Mouse (Mus musculus): ENCODE measurements around the gene Scel. TPM values are rescaled to one million over a fixed set of nuclear protein-coding genes. Genes with fewer than 3 reads are reported as not detected.

The Scel gene
- total RNA-seq, 1 experiment from 2014 or later: 0.29 TPM

DNA sequence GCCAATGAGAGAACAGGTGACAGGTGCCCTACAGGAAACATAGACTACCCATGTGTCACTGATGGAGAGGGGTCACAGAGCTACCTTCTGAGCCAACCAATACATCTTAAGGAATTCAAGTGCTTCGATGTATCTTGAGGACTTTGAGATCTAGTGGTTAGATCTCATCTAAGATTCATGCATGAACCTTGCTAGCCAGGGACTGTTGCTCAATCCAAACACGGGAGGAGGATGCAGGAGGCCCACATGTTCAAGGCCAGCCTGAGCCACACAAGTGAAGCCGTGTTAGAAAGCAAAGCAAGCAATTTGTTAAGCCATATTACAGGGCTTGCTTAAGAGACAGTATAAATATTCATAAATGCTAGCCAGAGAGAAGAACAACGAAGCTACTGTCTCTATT is 38.8 kb downstream of the Scel start:
- ATAC-seq (replicated peaks; ENCODE audit: insufficient number of reproducible peaks, low FRiP score, low TSS enrichment, poor library complexity, severe bottlenecking): no peak

DNA sequence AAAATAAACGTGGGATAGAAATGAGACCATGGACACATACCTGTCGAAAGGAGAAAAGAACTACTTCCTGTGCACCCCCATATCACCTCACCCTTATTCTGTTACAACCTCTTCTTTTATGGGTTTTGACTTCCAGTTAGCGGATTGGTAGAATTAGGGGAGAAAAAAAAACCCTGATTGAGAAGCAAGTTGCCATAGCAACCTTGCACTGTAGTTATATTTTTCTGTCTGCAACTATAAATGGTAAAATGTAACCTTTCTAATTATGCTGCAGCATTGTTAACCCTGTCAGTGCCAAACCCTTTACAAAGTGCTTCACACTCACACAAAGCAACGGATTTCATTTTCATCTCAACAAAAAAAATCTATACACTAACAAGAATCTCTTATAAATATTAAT is 39.2 kb downstream of the Scel start:
- ATAC-seq (replicated peaks; ENCODE audit: insufficient number of reproducible peaks, low FRiP score, low TSS enrichment, poor library complexity, severe bottlenecking): no peak

DNA sequence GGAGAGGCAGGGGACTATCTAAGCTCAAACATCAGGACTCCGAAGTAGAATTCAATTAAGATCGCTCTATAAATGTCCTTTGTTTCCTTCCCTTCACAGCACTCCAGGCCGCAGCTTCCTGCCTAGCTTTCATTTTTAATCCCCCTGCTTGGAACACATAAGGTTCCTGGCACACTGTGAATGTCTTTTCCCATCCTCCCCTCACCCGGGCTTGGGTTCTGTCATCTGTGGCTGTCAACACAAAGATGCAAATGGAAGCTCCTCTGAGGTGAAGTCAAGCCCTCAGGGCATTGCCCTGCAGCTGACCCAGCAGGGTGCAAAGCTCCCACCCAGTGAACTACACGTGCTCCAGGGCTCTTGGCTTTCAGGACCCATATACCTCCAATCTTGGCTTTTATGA is 43.5 kb downstream of the Scel start:
- no peak for ATAC-seq (replicated peaks; ENCODE audit: insufficient number of reproducible peaks, low FRiP score, low TSS enrichment, poor library complexity, severe bottlenecking)

DNA sequence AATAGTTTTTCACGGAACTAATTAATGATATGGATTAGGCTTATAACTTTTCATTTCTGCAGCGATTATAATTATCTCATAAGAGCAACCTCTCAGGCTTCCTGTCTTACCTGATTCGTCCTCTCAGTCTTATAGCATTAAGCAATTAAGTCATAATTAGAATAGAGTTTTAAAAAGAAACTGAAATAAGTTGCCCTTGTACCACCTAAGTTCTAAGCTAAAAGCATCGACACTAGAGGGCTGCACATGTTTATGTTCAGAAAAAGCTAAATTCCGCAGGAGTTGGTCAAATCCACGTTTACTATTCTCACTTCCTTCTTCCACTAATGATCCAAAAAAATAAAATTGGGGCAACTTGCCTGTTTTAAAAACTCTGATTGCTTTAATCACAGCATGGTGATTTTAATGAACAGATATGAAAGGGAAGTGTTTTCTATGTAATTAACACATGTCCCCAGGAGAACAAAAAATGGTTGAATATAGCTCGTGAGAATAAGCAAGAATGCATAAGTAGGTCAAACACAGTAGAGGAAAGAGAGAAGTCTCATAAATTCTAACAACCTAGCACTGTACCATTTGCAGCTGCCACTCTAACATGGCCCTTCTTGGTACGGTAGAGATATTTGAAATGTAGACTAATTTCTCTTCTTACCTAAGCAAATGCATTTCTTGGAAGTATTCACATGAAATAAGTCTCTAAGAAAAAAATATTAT is 48.4 kb downstream of the Scel start:
- no peak for ATAC-seq (replicated peaks; ENCODE audit: insufficient number of reproducible peaks, low FRiP score, low TSS enrichment, poor library complexity, severe bottlenecking)

DNA sequence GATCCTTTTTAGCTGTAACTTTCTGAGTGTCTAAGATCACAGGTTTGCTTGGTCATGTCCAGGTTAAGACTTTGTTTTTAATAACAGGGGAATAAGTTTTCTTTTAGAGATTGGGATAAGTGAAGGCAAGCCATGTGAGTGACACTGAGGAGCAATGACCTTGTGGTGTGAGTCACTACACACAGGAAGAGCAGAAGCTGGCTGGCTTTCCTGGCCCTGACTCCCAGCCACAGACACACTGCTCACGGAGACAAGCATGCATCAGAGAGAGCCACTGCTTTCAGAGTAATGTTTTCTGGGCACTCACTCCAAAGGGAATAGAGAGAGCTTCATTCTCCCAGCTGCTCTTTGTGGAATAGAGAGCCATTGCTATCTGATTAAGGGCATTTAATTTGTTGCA is 54.8 kb downstream of the Scel start:
- ATAC-seq (replicated peaks; ENCODE audit: insufficient number of reproducible peaks, low FRiP score, low TSS enrichment, poor library complexity, severe bottlenecking): no peak

DNA sequence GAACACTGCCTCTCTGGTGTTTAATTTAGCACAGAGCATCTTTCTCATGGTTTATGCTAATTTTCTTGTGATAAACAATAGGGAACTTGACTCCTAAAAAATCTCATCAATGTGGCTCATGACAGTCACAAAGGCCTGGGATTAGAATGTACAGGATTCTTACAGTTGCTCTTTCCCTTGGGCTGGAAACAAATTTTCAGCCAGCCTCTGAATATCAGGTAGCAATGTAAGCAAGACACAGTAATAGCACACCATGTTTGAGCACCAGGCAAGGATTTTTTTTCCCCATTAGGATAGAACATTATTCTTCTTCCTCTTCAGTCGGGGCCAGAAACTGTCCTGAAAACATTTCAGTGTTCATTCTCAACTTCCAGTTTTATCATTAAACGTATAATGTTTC is 55.3 kb downstream of the Scel start:
- no peak for ATAC-seq (replicated peaks; ENCODE audit: insufficient number of reproducible peaks, low FRiP score, low TSS enrichment, poor library complexity, severe bottlenecking)

DNA sequence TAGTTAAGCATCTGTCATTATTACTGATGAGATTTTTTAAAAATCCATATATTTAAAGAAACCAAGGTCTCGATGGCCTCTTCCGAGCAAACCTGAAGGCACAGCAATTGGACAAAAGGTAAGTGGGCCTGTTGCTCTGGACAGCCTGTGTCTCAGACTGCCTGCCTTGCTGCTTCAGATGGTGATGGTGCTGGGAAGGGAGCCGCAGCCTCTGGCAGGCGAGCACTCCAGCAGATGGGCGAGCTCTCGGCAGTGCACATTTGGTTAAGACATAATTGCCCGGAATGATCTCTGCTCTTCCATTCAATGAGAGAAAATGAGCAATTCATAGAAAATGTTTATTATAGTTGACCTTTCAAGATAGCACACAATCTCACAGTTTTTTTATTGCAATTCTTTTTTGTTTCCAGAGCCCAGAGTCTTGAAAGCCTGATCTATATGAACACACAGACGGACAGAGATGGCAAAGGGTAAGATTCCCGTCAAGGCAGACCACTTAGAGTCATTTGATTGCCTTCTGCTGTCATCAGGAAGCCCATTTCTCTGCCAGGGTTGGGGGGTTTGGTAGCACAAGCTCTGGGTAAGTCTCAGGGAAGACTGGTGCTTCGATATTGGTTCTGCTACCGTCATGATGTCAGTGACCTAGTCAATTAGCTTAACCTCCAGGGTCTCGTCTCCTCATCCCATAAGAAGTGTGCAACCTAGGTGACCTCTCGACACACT is 58.6 kb downstream of the Scel start:
- ATAC-seq (replicated peaks; ENCODE audit: insufficient number of reproducible peaks, low FRiP score, low TSS enrichment, poor library complexity, severe bottlenecking): no peak

DNA sequence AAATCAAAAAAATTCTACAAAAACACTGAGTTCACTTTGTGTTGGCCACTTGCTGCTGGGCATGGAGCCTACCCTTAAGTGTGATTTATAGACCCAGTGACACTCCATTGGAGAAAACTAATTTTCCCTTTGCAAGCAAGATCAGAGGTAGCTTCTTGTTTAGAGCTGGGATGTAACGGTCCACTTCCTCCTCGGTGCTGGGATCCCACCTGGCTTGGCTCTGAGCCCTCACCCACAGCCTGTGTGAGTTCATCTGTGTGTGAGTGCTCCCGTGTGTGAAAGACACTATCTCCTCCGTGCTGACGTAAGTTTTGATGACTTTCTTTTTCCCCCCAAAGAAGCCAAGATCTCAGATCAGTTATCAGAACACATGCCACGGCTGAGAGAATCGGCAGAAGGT is 62.7 kb downstream of the Scel start:
- no peak for ATAC-seq (replicated peaks; ENCODE audit: insufficient number of reproducible peaks, low FRiP score, low TSS enrichment, poor library complexity, severe bottlenecking)

DNA sequence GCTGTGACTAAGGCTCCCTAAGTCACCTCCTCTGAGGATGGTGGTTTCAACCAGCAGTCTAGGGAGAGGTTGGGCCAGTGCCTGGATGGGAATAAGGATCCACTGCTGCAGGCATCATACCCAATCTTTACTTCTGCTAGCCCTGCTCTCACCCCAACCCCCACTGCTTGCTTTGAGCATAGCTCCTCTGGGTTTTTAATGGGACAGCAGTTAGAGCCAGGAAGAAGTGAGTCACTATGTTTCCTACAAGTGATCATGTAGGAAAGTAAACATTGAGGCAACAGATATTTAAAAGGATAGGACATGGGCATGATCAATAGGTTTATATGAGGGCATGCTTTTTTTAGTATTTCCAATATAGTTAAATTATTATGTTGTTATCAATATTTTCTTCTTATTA is 63.9 kb downstream of the Scel start:
- no peak for ATAC-seq (replicated peaks; ENCODE audit: insufficient number of reproducible peaks, low FRiP score, low TSS enrichment, poor library complexity, severe bottlenecking)

DNA sequence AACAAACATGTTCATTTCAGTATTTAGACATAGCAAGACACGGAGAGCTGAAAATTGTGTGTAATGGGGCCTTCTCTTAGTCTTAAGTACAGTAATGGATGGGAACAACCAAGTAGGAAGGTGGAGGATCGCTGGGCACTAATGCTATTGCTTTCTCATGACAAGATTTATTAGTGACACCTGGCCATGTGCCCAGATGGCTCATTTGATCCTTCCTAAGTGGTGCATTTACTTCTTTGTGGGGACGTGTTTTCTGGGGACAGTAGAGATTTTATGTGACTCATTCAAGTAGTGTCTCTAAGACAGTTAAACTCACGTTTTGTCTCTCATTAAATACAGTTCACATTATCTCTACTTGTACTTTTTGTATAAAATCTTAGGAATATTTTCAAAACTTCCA is 73.5 kb downstream of the Scel start:
- ATAC-seq (replicated peaks; ENCODE audit: insufficient number of reproducible peaks, low FRiP score, low TSS enrichment, poor library complexity, severe bottlenecking): no peak

DNA sequence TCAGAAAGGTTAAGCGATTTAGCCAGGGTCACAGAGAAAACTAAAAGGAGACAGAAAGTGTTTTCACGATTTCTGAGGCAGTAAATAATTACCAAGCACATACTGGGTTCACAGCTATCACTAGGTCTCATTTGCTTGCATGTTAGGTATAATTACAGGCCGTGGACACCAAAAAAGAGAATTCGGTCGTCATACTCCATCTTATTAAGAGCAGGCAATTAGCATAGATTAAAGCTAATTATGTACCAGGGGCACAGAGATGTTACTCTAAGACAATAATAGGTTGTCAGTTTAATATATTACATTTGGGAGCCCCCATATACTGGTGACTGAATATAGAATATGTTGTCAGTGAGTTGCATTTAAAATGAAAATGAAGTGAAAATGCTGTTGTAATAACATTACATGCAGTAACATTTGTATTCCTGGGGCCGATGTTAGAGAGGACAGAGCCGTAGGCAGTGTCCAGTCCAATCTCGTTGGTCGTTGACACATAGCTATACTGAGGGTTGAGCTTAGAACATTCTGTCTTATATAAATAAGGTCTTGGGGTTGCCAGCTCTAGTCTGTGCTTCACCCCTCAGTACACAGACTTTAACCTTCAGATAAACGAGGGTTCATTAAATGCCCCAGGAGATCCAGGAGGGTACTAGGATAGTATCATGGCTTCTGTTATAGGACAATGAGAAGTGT is 74.2 kb downstream of the Scel start:
- ATAC-seq (replicated peaks; ENCODE audit: insufficient number of reproducible peaks, low FRiP score, low TSS enrichment, poor library complexity, severe bottlenecking): no peak

DNA sequence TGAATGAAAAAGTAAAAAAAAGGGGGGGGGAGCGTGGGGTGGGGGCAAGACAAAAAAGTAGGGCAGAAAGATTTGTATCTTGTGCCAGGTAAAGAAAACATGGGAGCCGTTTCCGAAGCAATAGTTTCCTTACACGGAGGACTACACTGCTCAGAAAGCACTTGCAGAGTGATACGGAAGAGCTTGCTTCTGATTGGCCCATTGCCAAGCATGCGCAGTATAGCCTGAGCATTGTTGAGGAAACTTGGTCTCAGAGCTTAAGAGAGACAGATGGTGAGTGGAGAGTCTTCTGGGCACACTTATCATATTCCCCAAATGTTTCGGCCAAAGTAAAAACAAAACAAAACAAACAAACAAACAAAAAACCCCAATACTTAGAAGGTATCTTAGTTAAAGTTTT is 76.7 kb downstream of the Scel start:
- no peak for ATAC-seq (replicated peaks; ENCODE audit: insufficient number of reproducible peaks, low FRiP score, low TSS enrichment, poor library complexity, severe bottlenecking)

DNA sequence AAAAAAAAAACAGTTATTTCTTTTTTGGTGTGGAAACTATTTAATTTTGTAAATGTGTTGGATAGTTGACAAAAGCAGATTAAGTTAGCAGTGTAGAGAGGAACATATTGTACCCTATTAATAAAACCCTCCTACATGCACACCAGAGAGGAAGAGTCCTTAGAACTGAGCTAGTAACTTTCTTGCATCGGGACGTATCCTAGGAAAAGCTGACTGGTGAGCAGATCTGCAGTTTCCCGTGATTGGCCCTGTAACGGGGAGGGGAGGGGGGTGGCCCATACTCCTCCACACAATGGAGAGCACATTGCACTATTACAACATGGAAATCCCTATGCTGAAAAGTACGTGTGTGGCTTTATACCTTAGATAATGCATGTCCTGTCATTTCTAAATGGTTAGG is 82.7 kb downstream of the Scel start:
- no peak for ATAC-seq (replicated peaks; ENCODE audit: insufficient number of reproducible peaks, low FRiP score, low TSS enrichment, poor library complexity, severe bottlenecking)

DNA sequence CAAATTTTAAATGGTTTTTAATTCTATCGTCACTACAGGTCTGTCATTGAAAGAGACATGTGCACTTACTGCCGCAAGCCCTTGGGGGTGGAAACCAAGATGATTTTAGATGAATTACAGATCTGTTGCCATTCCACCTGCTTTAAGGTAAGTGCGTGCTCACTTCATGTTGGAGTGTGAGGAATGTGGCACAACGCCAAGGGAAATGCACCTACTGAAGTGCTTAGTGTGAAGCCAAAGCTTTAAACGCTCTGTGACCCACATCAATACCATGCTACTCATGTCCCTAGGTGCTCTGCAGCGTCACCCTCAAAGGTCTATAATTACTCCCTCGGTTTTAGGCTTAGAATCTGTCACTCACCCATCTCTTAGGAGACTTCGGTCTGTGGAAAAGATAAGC is 94.9 kb downstream of the Scel start:
- ATAC-seq (replicated peaks; ENCODE audit: insufficient number of reproducible peaks, low FRiP score, low TSS enrichment, poor library complexity, severe bottlenecking): no peak

DNA sequence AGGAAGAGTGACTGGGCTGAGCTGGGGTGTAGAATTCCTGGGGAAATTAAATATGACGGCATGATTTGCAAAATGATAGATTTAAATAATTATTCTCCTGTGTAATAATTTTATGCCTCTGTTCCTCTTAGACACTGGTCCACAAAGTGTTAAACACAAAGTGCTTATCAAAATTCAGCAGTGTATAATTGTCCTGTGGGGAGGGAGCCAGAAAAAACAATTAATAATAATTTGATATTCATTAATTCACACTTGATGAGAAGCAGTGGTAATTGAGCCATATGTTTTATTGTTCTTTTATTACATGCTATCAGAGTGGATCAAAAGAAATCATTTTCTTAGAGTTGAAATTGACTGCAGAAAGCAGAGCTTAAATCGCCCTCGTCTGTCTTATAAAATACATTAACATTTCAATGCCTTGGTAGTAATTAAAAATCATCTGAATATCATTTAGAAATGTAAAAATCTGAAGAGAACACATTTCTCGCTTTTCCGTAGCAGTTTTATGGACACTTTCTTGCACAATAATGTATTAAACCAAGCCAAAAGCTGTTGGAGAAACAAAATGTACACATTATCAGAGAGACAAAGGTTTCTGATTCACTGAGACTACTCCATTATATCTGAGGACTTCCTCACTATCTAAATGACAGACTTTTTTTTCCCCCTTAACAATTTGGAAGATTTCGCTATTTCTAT is 100.6 kb downstream of the Scel start:
- no peak for ATAC-seq (replicated peaks; ENCODE audit: insufficient number of reproducible peaks, low FRiP score, low TSS enrichment, poor library complexity, severe bottlenecking)

DNA sequence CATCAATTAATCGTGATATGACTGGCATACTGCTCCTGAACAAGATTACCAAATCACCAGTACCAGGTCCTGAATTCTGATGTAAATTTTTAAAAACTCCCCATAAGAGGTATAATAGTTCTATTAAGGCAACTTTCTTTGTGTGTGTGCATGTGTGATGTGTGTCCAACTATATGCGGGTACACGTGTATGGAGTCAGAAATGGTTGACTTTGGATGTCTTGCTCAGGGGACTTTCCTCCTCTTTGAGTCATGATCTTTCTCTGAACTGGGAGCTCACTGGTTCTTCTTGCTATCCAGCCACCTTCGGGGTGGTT is 101.1 kb downstream of the Scel start:
- no peak for ATAC-seq (replicated peaks; ENCODE audit: insufficient number of reproducible peaks, low FRiP score, low TSS enrichment, poor library complexity, severe bottlenecking)

DNA sequence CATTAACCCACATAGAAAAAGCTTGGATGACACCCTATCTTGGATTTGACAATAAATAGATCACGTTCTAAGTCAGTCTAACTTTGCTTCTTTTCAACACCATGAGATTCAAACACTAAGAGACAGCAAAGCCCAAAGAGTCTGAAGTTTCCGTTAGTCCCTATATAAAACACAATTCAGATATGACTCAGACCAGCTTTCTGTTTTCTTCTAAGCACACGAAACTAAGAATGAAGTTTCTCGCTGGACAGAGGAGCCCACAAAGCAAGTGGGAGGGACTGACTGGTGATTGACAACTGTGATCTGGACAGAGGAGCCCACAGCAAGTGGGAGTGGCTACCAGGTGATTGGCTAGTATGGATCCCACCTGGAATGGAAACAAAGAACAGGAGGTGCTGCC is 106.6 kb downstream of the Scel start:
- no peak for ATAC-seq (replicated peaks; ENCODE audit: insufficient number of reproducible peaks, low FRiP score, low TSS enrichment, poor library complexity, severe bottlenecking)

DNA sequence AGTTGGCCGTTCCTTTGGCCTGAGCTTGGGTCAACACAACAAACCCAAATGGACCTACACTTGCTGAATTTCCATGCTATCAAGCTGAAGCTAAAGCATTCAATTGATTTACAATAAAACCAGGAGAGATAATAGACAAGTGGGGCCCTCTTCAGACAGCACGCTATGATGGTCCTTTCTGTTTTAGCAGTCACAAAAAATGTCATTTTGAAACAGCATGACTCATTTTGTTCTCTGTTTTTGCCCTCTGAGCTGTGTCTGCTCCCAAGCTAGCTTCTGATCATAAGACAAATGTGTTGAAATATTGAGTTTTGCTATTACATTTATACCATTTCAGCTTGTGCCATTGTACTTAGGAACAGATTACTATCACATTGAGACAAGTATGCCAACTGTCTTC is 108.1 kb downstream of the Scel start:
- ATAC-seq (replicated peaks; ENCODE audit: insufficient number of reproducible peaks, low FRiP score, low TSS enrichment, poor library complexity, severe bottlenecking): no peak

DNA sequence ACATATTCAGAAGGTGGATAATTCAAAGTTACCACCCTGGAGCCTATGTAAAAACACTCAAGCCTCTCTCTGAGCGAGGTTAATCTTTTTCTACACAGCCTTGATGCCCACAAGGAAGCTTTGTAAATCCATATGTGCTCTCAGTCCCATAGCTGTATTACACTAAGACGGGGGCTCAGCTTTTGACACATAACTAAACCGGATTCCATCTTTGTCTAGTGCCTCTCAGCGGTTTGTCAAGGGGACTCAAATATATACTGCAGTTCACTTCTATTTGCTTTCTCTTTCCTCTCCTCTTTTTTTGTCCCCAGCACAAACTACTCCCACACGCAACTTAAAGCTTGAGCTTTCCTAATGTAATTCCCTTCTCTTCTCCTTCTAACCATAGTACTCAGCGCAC is 113.0 kb downstream of the Scel start:
- ATAC-seq (replicated peaks; ENCODE audit: insufficient number of reproducible peaks, low FRiP score, low TSS enrichment, poor library complexity, severe bottlenecking): no peak

Measured in monocyte, adult 5-6 weeks (primary cell).